ENCODE assay signal across 13 mouse cellular contexts in genomic region chr14:49311091-49311492, GRCm38 (mm10).
A peak's percentile ranks its signal among the peaks of the same experiment; 100 is the strongest.
DNase-seq lines count a peak whose midpoint lies in the region; ATAC-seq lines count a peak whose summit lies in the region.
"Had no signal": no experiment of that assay in that cellular context is flagged by ENCODE, and none has a peak within 500 bp of the region (broad histone marks: within the 10 kb centered on the region; RNA-seq: fewer than 3 reads in every experiment).

No protein-coding gene starts in this region.

- H3K9me3 ChIP-seq in forebrain, embryonic 11.5 days (ENCODE audit: control insufficient read depth, low read length), result no peaks in the 10 kb centered on the region
- no peaks in the 10 kb centered on the region for H3K9me3 ChIP-seq in forebrain, embryonic 10.5 days
- H3K9me3 ChIP-seq in forebrain, embryonic 14.5 days (replicated peaks; ENCODE audit: control insufficient read depth, low read length), result no peaks in the 10 kb centered on the region
- H3K9me3 ChIP-seq in midbrain, embryonic 11.5 days (ENCODE audit: control insufficient read depth, low read length), result no peaks in the 10 kb centered on the region
- H3K9me3 ChIP-seq: embryonic facial prominence, embryonic 13.5 days; liver, embryonic 12.5 days; neural tube, embryonic 12.5 days had no signal

- no peak overlapping the region for H3K4me2 ChIP-seq in forebrain, embryonic 11.5 days (ENCODE audit: low read depth, low read length, severe bottlenecking)
- no peak overlapping the region for H3K4me2 ChIP-seq in forebrain, embryonic 14.5 days (ENCODE audit: low read length)
- H3K4me2 ChIP-seq in midbrain, embryonic 11.5 days, result no peak overlapping the region
- H3K4me2 ChIP-seq: embryonic facial prominence, embryonic 13.5 days; liver, embryonic 12.5 days; neural tube, embryonic 12.5 days had no signal

- H3K27me3 ChIP-seq in forebrain, embryonic 11.5 days (ENCODE audit: control insufficient read depth, insufficient read depth, low read length), result no peaks in the 10 kb centered on the region
- H3K27me3 ChIP-seq in forebrain, embryonic 10.5 days (ENCODE audit: poor library complexity, severe bottlenecking), result no peaks in the 10 kb centered on the region; the same call in none of the 2 replicates
- H3K27me3 ChIP-seq in forebrain, embryonic 14.5 days (replicated peaks; ENCODE audit: control insufficient read depth, insufficient read depth, low read length), result no peaks in the 10 kb centered on the region
- H3K27me3 ChIP-seq in midbrain, embryonic 11.5 days (ENCODE audit: control insufficient read depth, insufficient read depth, low read length), result no peaks in the 10 kb centered on the region
- H3K27me3 ChIP-seq: embryonic facial prominence, embryonic 13.5 days; liver, embryonic 12.5 days; neural tube, embryonic 12.5 days had no signal

- H3K4me1 ChIP-seq in forebrain, embryonic 11.5 days (replicated peaks; ENCODE audit: control insufficient read depth, insufficient read depth, low read length), result 0 out of 2 replicates have a peak, but pooled peaks cover 6% of the 10 kb centered on the region
- peaks cover 37% of the 10 kb centered on the region for H3K4me1 ChIP-seq in forebrain, embryonic 10.5 days
- peaks cover 7% of the 10 kb centered on the region; the same call in 1 of the 2 replicates for H3K4me1 ChIP-seq in forebrain, embryonic 14.5 days (ENCODE audit: control insufficient read depth, insufficient read depth, low read length)
- H3K4me1 ChIP-seq in midbrain, embryonic 11.5 days (ENCODE audit: control insufficient read depth, insufficient read depth, low read length), result peaks cover 19% of the 10 kb centered on the region
- H3K4me1 ChIP-seq: liver, embryonic 12.5 days; neural tube, embryonic 12.5 days had no signal

- H3K27ac ChIP-seq in forebrain, embryonic 11.5 days (ENCODE audit: low read depth, low read length), result no peak overlapping the region
- H3K27ac ChIP-seq in forebrain, embryonic 10.5 days, result no peak overlapping the region
- H3K27ac ChIP-seq in forebrain, embryonic 14.5 days (ENCODE audit: low read depth, low read length), result peak overlapping the region; percentile 65
- H3K27ac ChIP-seq in midbrain, embryonic 11.5 days (ENCODE audit: low read depth, low read length), result no peak overlapping the region; the same call in 1 of the 2 replicates
- H3K27ac ChIP-seq: embryonic facial prominence, embryonic 13.5 days; liver, embryonic 12.5 days; neural tube, embryonic 12.5 days had no signal

- 17% methylated on average over 5 of the region's 5 CpGs for WGBS in forebrain, embryonic 11.5 days
- 26% methylated on average over 5 of the region's 5 CpGs for WGBS in forebrain, embryonic 10.5 days
- WGBS in forebrain, embryonic 14.5 days, result 5% methylated on average over 5 of the region's 5 CpGs
- 12% methylated on average over 5 of the region's 5 CpGs for WGBS in midbrain, embryonic 11.5 days

- ATAC-seq in forebrain, embryonic 11.5 days (replicated peaks; ENCODE audit: low FRiP score), result 0 out of 2 replicates have a peak, but pooled peaks have one; percentile 18
- ATAC-seq in forebrain, embryonic 14.5 days, result peak; percentile 89
- peak; percentile 70 for ATAC-seq in midbrain, embryonic 11.5 days (ENCODE audit: low FRiP score)
- ATAC-seq: liver, embryonic 12.5 days had no signal

- no peaks in the 10 kb centered on the region for H3K36me3 ChIP-seq in forebrain, embryonic 11.5 days (ENCODE audit: control insufficient read depth, insufficient read depth, low read length)
- H3K36me3 ChIP-seq in forebrain, embryonic 10.5 days (replicated peaks), result no peaks in the 10 kb centered on the region
- no peaks in the 10 kb centered on the region for H3K36me3 ChIP-seq in forebrain, embryonic 14.5 days (ENCODE audit: control insufficient read depth, insufficient read depth, low read length)
- no peaks in the 10 kb centered on the region for H3K36me3 ChIP-seq in midbrain, embryonic 11.5 days (ENCODE audit: control insufficient read depth, insufficient read depth, low read length)
- H3K36me3 ChIP-seq: embryonic facial prominence, embryonic 13.5 days; liver, embryonic 12.5 days; neural tube, embryonic 12.5 days had no signal

- DNase-seq in forebrain, embryonic 11.5 days (ENCODE audit: low spot score), result no peak
- DNase-seq in forebrain, embryonic 10.5 days (ENCODE audit: extremely low spot score, low spot score), result no peak
- DNase-seq in MN1 (ENCODE audit: low spot score), result peak; percentile 90
- peak; percentile 88 for DNase-seq in forebrain, embryonic 14.5 days (ENCODE audit: low spot score)
- DNase-seq in midbrain, embryonic 11.5 days (ENCODE audit: low spot score, missing footprints), result peak; percentile 88
- no peak for DNase-seq in kidney, postnatal 4 days
- DNase-seq in kidney, adult 8-10 months, result no peak
- DNase-seq in kidney, adult 9 months, result no peak
- DNase-seq: kidney, postnatal 14 days; lung, postnatal 10 days had no signal

- no peak overlapping the region for H3K4me3 ChIP-seq in forebrain, embryonic 11.5 days (ENCODE audit: low read depth, low read length)
- no peak overlapping the region for H3K4me3 ChIP-seq in forebrain, embryonic 10.5 days
- H3K4me3 ChIP-seq in forebrain, embryonic 14.5 days (ENCODE audit: low read depth, low read length), result no peak overlapping the region
- H3K4me3 ChIP-seq in midbrain, embryonic 11.5 days (ENCODE audit: low read depth, low read length), result no peak overlapping the region
- H3K4me3 ChIP-seq: embryonic facial prominence, embryonic 13.5 days; liver, embryonic 12.5 days; neural tube, embryonic 12.5 days had no signal

- H3K9ac ChIP-seq in forebrain, embryonic 11.5 days (ENCODE audit: low read length), result no peak overlapping the region
- H3K9ac ChIP-seq in forebrain, embryonic 14.5 days (ENCODE audit: low read length), result no peak overlapping the region
- no peak overlapping the region for H3K9ac ChIP-seq in midbrain, embryonic 11.5 days (ENCODE audit: low read length)
- H3K9ac ChIP-seq: embryonic facial prominence, embryonic 13.5 days; liver, embryonic 12.5 days; neural tube, embryonic 12.5 days had no signal

Comparison
In these comparisons a context has a peak if more than half of its experiments do, and no peak if none do; other contexts are left out.
1. DNase-seq: peak in MN1 (single experiment), forebrain, embryonic 14.5 days (single experiment) and midbrain, embryonic 11.5 days (single experiment); none in forebrain, embryonic 11.5 days (single experiment), forebrain, embryonic 10.5 days (single experiment), kidney, postnatal 4 days (0 of 2), kidney, adult 8-10 months (0 of 2) and kidney, adult 9 months (single experiment).
2. ATAC-seq: peak in every context shown above with its lines; median percentile 89 in forebrain, embryonic 14.5 days; 70 in midbrain, embryonic 11.5 days; 18 in forebrain, embryonic 11.5 days.